Mouse (Mus musculus): ENCODE measurements around the gene Ppp1r37.

Gene Ppp1r37

GRCm38 (mm10) chr7:19569647-19570046 lies 6.8 kb upstream of the Ppp1r37 start:
- DNase-seq (ENCODE audit: low spot score) = no peak

GRCm38 (mm10) chr7:19567426-19567825 lies 4.5 kb upstream of the Ppp1r37 start:
- DNase-seq (ENCODE audit: low spot score) = no peak

- DNase-seq (ENCODE audit: low spot score) = no peak
Measured at GRCm38 (mm10) chr7:19565803-19566202, 2.9 kb upstream of the Ppp1r37 start.

- DNase-seq (ENCODE audit: low spot score) = no peak
Measured at GRCm38 (mm10) chr7:19564455-19564854, 1.6 kb upstream of the Ppp1r37 start.

GRCm38 (mm10) chr7:19563884-19564283 lies 1.0 kb upstream of the Ppp1r37 start:
- DNase-seq (ENCODE audit: low spot score) = no peak

GRCm38 (mm10) chr7:19561765-19562642 lies 872 bp downstream of the Ppp1r37 start:
- peak; percentile 81 for DNase-seq (ENCODE audit: low spot score)

GRCm38 (mm10) chr7:19561431-19561764 lies 1.5 kb downstream of the Ppp1r37 start:
- no peak for DNase-seq (ENCODE audit: low spot score)

GRCm38 (mm10) chr7:19560491-19561260 lies 2.2 kb downstream of the Ppp1r37 start:
- no peak for DNase-seq (ENCODE audit: low spot score)

- no peak for DNase-seq (ENCODE audit: low spot score)
Measured at GRCm38 (mm10) chr7:19558965-19559364, 3.9 kb downstream of the Ppp1r37 start.

GRCm38 (mm10) chr7:19557982-19558900 lies 4.6 kb downstream of the Ppp1r37 start:
- no peak for DNase-seq (ENCODE audit: low spot score)

- DNase-seq (ENCODE audit: low spot score) = no peak
Measured at GRCm38 (mm10) chr7:19557086-19557485, 5.8 kb downstream of the Ppp1r37 start.

GRCm38 (mm10) chr7:19554168-19554567 lies 8.7 kb downstream of the Ppp1r37 start:
- DNase-seq (ENCODE audit: low spot score) = no peak

GRCm38 (mm10) chr7:19552443-19552842 lies 10.4 kb downstream of the Ppp1r37 start:
- no peak for DNase-seq (ENCODE audit: low spot score)

- DNase-seq (ENCODE audit: low spot score) = no peak
Measured at GRCm38 (mm10) chr7:19551634-19552033, 11.2 kb downstream of the Ppp1r37 start.

- DNase-seq (ENCODE audit: low spot score) = no peak
Measured at GRCm38 (mm10) chr7:19549394-19549793, 13.5 kb downstream of the Ppp1r37 start.

- DNase-seq (ENCODE audit: low spot score) = no peak
Measured at GRCm38 (mm10) chr7:19547344-19547969, 15.4 kb downstream of the Ppp1r37 start.

- DNase-seq (ENCODE audit: low spot score) = no peak
Measured at GRCm38 (mm10) chr7:19546007-19546406, 16.9 kb downstream of the Ppp1r37 start.

GRCm38 (mm10) chr7:19543584-19543983 lies 19.3 kb downstream of the Ppp1r37 start:
- no peak for DNase-seq (ENCODE audit: low spot score)

- no peak for DNase-seq (ENCODE audit: low spot score)
Measured at GRCm38 (mm10) chr7:19542155-19542691, 20.7 kb downstream of the Ppp1r37 start.

GRCm38 (mm10) chr7:19541681-19542154 lies 21.2 kb downstream of the Ppp1r37 start:
- DNase-seq (ENCODE audit: low spot score) = no peak
